Mouse (Mus musculus): ENCODE results near the gene Nuak1.

GRCm38 (mm10) chr10:84458094-84458493 is 17.7 kb upstream of the Nuak1 start:
- no peak for TF ChIP-seq CTCF (IDR thresholded peaks at IDR 0.05; ENCODE audit: low read depth)
- no peak for TF ChIP-seq EP300 (IDR thresholded peaks at IDR 0.05; ENCODE audit: low read depth)
